Comparison of ENCODE assay signal across 8 mouse cellular contexts in genomic region chr7:127041851-127042672, GRCm38 (mm10). TPM values are rescaled to one million over a fixed set of nuclear protein-coding genes. Genes with fewer than 3 reads are reported as not detected.
DNase-seq lines count a peak whose midpoint lies in the region; ATAC-seq and TF ChIP-seq lines count a peak whose summit lies in the region.

TSS of gene Kif22 (minus strand) at chr7:127042471.

- peak within 1 kb of the TSS; percentile 63 for H3K9ac ChIP-seq in hindbrain, postnatal 0 days (replicated peaks; ENCODE audit: low read length)

- peak within 1 kb of the TSS; percentile 98 for H3K4me2 ChIP-seq in hindbrain, postnatal 0 days (ENCODE audit: low read depth, low read length)

- no peaks in the 10 kb centered on the region for H3K36me3 ChIP-seq in hindbrain, postnatal 0 days (ENCODE audit: insufficient read depth, low read length)

- peak within 1 kb of the TSS; percentile 87 for H3K27ac ChIP-seq in gastrocnemius, adult 2 months
- peak within 1 kb of the TSS; percentile 74 for H3K27ac ChIP-seq in hindbrain, postnatal 0 days

- H3K4me1 ChIP-seq in hindbrain, postnatal 0 days (ENCODE audit: insufficient read depth, low read length) = peaks cover 8% of the 10 kb centered on the region; the same call in 1 of the 2 replicates

- no peaks in the 10 kb centered on the region for H3K27me3 ChIP-seq in hindbrain, postnatal 0 days (ENCODE audit: insufficient read depth, low read length)

- peak; percentile 98 for ATAC-seq in common myeloid progenitor, adult 5-6 weeks (replicated peaks; ENCODE audit: low read depth, poor library complexity, severe bottlenecking)
- peak; percentile 92 for ATAC-seq in hindbrain, postnatal 0 days
- peak; percentile 96 for ATAC-seq in megakaryocyte-erythroid progenitor cell, adult 5-6 weeks (replicated peaks; ENCODE audit: low FRiP score, low TSS enrichment, poor library complexity, severe bottlenecking)

- WGBS in hindbrain, postnatal 0 days = under 1% methylated on average over 53 of the region's 53 CpGs

- no peak for TF ChIP-seq CTCF in gastrocnemius, adult 2 months (IDR thresholded peaks at IDR 0.05)
- TF ChIP-seq CTCF in hindbrain, postnatal 0 days (IDR thresholded peaks at IDR 0.05; ENCODE audit: low read depth) = no peak

- DNase-seq in adipocyte (ENCODE audit: low spot score) = peak; percentile 88
- DNase-seq in gastrocnemius, adult 2 months = peak; percentile 91
- peak; percentile 94 for DNase-seq in hindbrain, postnatal 0 days (ENCODE audit: low spot score)
- peak; percentile 80 to 90 for DNase-seq in left cerebral cortex, postnatal 14 days (ENCODE audit: low spot score in 2 of 2)
- DNase-seq in right cerebral cortex, postnatal 14 days = peak; percentile 87
- peak; percentile 81 for DNase-seq in urinary bladder, postnatal 25 days (ENCODE audit: low spot score)

- intact Hi-C loops in gastrocnemius, adult 2 months (cut with DNase I) = no loop called here
- intact Hi-C loops in left cerebral cortex, postnatal 14 days (cut with DNase I) = loop anchor here (5.0 kb wide), 1 partner anchor 50 kb away; the partner anchor contains the start of gene AI467606

- H3K4me3 ChIP-seq in gastrocnemius, adult 2 months = peak within 1 kb of the TSS; percentile 73
- peak within 1 kb of the TSS; percentile 71 for H3K4me3 ChIP-seq in hindbrain, postnatal 0 days (ENCODE audit: low read length)

- H3K9me3 ChIP-seq in hindbrain, postnatal 0 days (ENCODE audit: low read length) = no peaks in the 10 kb centered on the region

RNA-seq across cellular contexts. Expression of gene Kif22, which starts in this region (rescaled TPM):
- total RNA-seq in common myeloid progenitor, adult 5-6 weeks (2017) = 81.6 and 90.9 TPM in 2 replicates
- under 1 TPM; 0.66 to 0.84 TPM for total RNA-seq in gastrocnemius, adult 2 months (2021)
- total RNA-seq in hindbrain, postnatal 0 days (2014; rRNA removed) = 8.1 and 9.1 TPM in 2 replicates
- 24.5 and 29.3 TPM in 2 replicates for polyA plus RNA-seq in hindbrain, postnatal 0 days (2015; fragmentation: Nextera tagmentation; extraction: Ambion mirVana)
- 10 to 100 TPM in 1 of 2 experiments, 1 to 10 TPM in 1; 9.6 to 10.4 TPM for total RNA-seq in left cerebral cortex, postnatal 14 days (2021)
- total RNA-seq in megakaryocyte-erythroid progenitor cell, adult 5-6 weeks (2014; fragmentation: Nextera tagmentation) = 68.1 and 120 TPM in 2 replicates
- total RNA-seq in megakaryocyte-erythroid progenitor cell, adult 5-6 weeks (2017) = 56.1 and 67.7 TPM in 2 replicates

Comparison
In these comparisons a context has a peak if more than half of its experiments do, and no peak if none do; other contexts are left out.
1. Peak in every context shown above with its lines: DNase-seq, ATAC-seq, H3K4me3 ChIP-seq and H3K27ac ChIP-seq.
2. Peak in DNase-seq, H3K4me3 ChIP-seq and H3K27ac ChIP-seq in gastrocnemius, adult 2 months; RNA of the gene not detected or under 1 TPM.